Mouse (Mus musculus): ENCODE results near the gene Smg6.
A peak's percentile ranks its signal among the peaks of the same experiment; 100 is the strongest.

DNA sequence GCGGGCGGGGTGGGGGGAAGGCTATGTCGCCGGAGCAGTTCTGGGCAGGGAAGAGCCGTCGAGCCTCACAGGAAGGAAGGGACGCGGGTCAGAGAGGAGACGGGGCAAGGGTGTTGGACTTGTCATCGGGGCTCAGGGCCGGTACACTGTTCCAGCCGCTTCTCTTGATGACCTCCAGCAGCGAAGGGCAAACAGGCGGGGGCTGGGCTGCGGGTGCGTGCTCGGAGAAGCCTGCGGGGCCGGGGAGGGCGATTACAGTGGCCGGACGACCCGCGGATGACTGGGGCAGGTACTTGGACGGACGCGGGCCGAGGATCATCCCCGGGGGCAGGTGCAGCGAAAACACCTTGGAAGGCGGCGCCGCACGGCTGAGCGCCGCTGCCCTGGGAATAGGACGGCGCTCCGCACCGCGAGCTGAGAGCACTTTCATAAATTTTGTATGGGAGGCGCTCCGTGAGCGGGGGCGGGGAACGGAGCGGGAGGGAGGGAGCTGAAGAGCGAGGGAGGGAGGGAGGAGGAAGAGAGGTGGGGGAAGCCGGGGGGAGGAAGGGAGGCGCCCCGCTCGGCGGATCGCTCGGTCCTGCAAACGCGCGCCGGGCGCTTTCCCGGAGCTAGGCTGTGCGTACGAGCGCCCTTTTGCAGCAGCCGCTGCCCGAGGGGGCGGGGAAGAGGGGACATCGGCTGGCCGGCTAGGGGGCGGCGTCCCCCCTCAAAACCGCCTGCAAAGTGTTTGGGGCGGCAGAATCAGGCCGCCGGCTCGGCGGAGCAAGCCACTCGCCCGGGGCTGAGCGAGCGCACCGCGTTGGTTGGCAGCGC lies 267.8 kb downstream of the Smg6 start, which contains the start of gene Rtn4rl1:
- TF ChIP-seq CTCF (IDR thresholded peaks at IDR 0.05; ENCODE audit: borderline replicate concordance, extremely low read depth, insufficient read depth, insufficient read length) (no peak), POLR2A (IDR thresholded peaks at IDR 0.05; ENCODE audit: borderline replicate concordance, extremely low read depth, insufficient read depth, insufficient read length, poor library complexity, severe bottlenecking) (peak; percentile 39; the same call in 1 of the 2 replicates)

All from brain, embryonic 14.5 days (tissue).